Mouse (Mus musculus) CH12.LX (cell line): ENCODE measurements at regions not wholly inside any gene's neighbourhood (a gene's known extent, or its start where the extent isn't known, plus 50 kb on each side); places are given as distances from the start of the nearest gene placed in this dataset.

Experiments used
- DNase-seq: peaks from one replicate; pipeline ENCODE4 v3.0.0-alpha.2; 2013; ENCODE audit errors: extremely low read depth
- H3K27ac ChIP-seq: 2 replicates; pipeline ENCODE4 v1.5.1; 2012; ENCODE audit warnings: low read depth, mild to moderate bottlenecking, control low read depth, moderate library complexity; ENCODE audit not compliant: insufficient read depth
- H3K27me3 ChIP-seq: replicated peaks from 2 replicates; pipeline ENCODE3; 2012; ENCODE audit warnings: inconsistent platforms
- H3K36me3 ChIP-seq, 2 experiments: replicated peaks in 1 of 2; 2 replicates each; pipeline versions ENCODE3 to v1.6.1; 2012; ENCODE audit warnings: inconsistent platforms in 1 of 2, low read length in 1 of 2, mild to moderate bottlenecking in 1 of 2, mixed read lengths in 1 of 2, moderate library complexity in 1 of 2; ENCODE audit not compliant: control insufficient read depth in 1 of 2, insufficient read depth in 1 of 2
- H3K4me1 ChIP-seq, 2 experiments: 2 replicates each; pipeline ENCODE4 v1.6.1; 2012; ENCODE audit warnings: inconsistent platforms in 1 of 2, moderate library complexity in 1 of 2; ENCODE audit not compliant: insufficient read depth in 2 of 2, control insufficient read depth in 1 of 2
- H3K4me2 ChIP-seq: 2 replicates; pipeline ENCODE4 v1.6.1; 2012; ENCODE audit warnings: low read depth, mild to moderate bottlenecking, control low read depth; ENCODE audit not compliant: poor library complexity, insufficient read depth, severe bottlenecking
- H3K4me3 ChIP-seq, 3 experiments: fragments of 150-350 bp in 1 of 3; sonication (generic) in 1 of 3; replicated peaks in 1 of 3; 2 replicates each; pipeline versions ENCODE3 to v1.5.1; 2011 to 2012; ENCODE audit warnings: low read depth in 2 of 3, low read length in 2 of 3, mild to moderate bottlenecking in 2 of 3, moderate library complexity in 2 of 3, control low read depth in 1 of 3, improper control_type of control experiment in 1 of 3, inconsistent platforms in 1 of 3, mixed read lengths in 1 of 3; ENCODE audit not compliant: poor library complexity in 1 of 3
- H3K79me2 ChIP-seq: replicated peaks from 2 replicates; pipeline ENCODE4 v1.6.1; 2012; ENCODE audit warnings: mild to moderate bottlenecking, moderate library complexity; ENCODE audit not compliant: control insufficient read depth, poor library complexity, insufficient read depth, severe bottlenecking; ENCODE audit errors: extremely low read depth
- H3K9ac ChIP-seq: 2 replicates; pipeline ENCODE4 v1.6.1; 2012; ENCODE audit warnings: low read depth, mild to moderate bottlenecking, control low read depth, moderate library complexity; ENCODE audit not compliant: insufficient read depth
- H3K9me3 ChIP-seq: replicated peaks from 2 replicates; pipeline ENCODE3; 2012; ENCODE audit warnings: low read length, inconsistent platforms, mixed read lengths
- CHD1 ChIP-seq: IDR thresholded peaks from 2 replicates; pipeline ENCODE4 v1.6.1; 2012; ENCODE audit warnings: low read depth, low read length, improper control_type of control experiment, inconsistent platforms
- CHD2 ChIP-seq: IDR thresholded peaks from 2 replicates; pipeline ENCODE4 v1.6.1; 2011; ENCODE audit warnings: low read length, improper control_type of control experiment
- E2F4 ChIP-seq: IDR thresholded peaks from 2 replicates; pipeline ENCODE4 v1.6.1; 2011; ENCODE audit warnings: low read depth, low read length, improper control_type of control experiment; ENCODE audit not compliant: insufficient replicate concordance
- ELF1 ChIP-seq: IDR thresholded peaks from 2 replicates; pipeline ENCODE4 v1.6.1; 2014; ENCODE audit warnings: low read depth, mild to moderate bottlenecking, inconsistent platforms, low read length, improper control_type of control experiment
- GABPA ChIP-seq: IDR thresholded peaks from 2 replicates; pipeline ENCODE4 v1.6.1; 2012; ENCODE audit warnings: low read depth, low read length, improper control_type of control experiment, inconsistent platforms; ENCODE audit not compliant: insufficient replicate concordance
- HCFC1 ChIP-seq: IDR thresholded peaks from 2 replicates; pipeline ENCODE4 v1.6.1; 2012; ENCODE audit warnings: low read depth, mild to moderate bottlenecking, inconsistent platforms, low read length, improper control_type of control experiment
- KAT2A ChIP-seq: IDR thresholded peaks from 2 replicates; pipeline ENCODE4 v1.6.1; 2012; ENCODE audit warnings: low read length, improper control_type of control experiment, inconsistent platforms; ENCODE audit not compliant: insufficient replicate concordance
- MAX ChIP-seq: IDR thresholded peaks from 2 replicates; pipeline ENCODE4 v1.6.1; 2011; ENCODE audit warnings: low read length, improper control_type of control experiment
- MEF2A ChIP-seq: IDR thresholded peaks from 2 replicates; pipeline ENCODE4 v1.6.1; 2014; ENCODE audit warnings: low read depth, mild to moderate bottlenecking, inconsistent platforms, low read length, improper control_type of control experiment, borderline replicate concordance
- MYC ChIP-seq: IDR thresholded peaks from 2 replicates; pipeline ENCODE4 v1.6.1; 2011; ENCODE audit warnings: low read depth, mild to moderate bottlenecking, improper control_type of control experiment, low read length
- NELFE ChIP-seq: IDR thresholded peaks from 2 replicates; pipeline ENCODE4 v1.6.1; 2011; ENCODE audit warnings: low read depth, low read length, improper control_type of control experiment
- NRF1 ChIP-seq: IDR thresholded peaks from 2 replicates; pipeline ENCODE4 v1.6.1; 2014; ENCODE audit warnings: low read depth, mild to moderate bottlenecking, inconsistent platforms, low read length, improper control_type of control experiment, moderate library complexity
- POLR2A ChIP-seq: IDR thresholded peaks from 2 replicates; pipeline ENCODE4 v1.6.1; 2011; ENCODE audit warnings: low read depth, mild to moderate bottlenecking, improper control_type of control experiment, low read length
- POLR2AphosphoS2 ChIP-seq: IDR thresholded peaks from 2 replicates; pipeline ENCODE4 v1.6.1; 2011; ENCODE audit warnings: low read depth, low read length, improper control_type of control experiment
- RAD21 ChIP-seq: IDR thresholded peaks from 2 replicates; pipeline ENCODE4 v1.6.1; 2011; ENCODE audit warnings: low read depth, mild to moderate bottlenecking, low read length, improper control_type of control experiment, moderate library complexity
- SIN3A ChIP-seq: IDR thresholded peaks from 2 replicates; pipeline ENCODE4 v1.6.1; 2012; ENCODE audit warnings: low read length, improper control_type of control experiment, inconsistent platforms
- SMC3 ChIP-seq: IDR thresholded peaks from 2 replicates; pipeline ENCODE4 v1.6.1; 2011; ENCODE audit warnings: low read depth, low read length, improper control_type of control experiment
- TCF12 ChIP-seq: IDR thresholded peaks from 2 replicates; pipeline ENCODE4 v1.6.1; 2014; ENCODE audit warnings: low read depth, mild to moderate bottlenecking, inconsistent platforms, low read length, improper control_type of control experiment
- UBTF ChIP-seq: IDR thresholded peaks from 2 replicates; pipeline ENCODE4 v1.6.1; 2012; ENCODE audit warnings: low read depth, mild to moderate bottlenecking, inconsistent platforms, low read length, improper control_type of control experiment, moderate library complexity
- USF2 ChIP-seq: conservative IDR thresholded peaks from 2 replicates; pipeline ENCODE4 v1.6.1; 2011; ENCODE audit warnings: low read depth, low read length, improper control_type of control experiment
- ZMIZ1 ChIP-seq: IDR thresholded peaks from 2 replicates; pipeline ENCODE4 v1.6.1; 2012; ENCODE audit warnings: low read depth, mild to moderate bottlenecking, inconsistent platforms, low read length, improper control_type of control experiment
- ZNF384 ChIP-seq: IDR thresholded peaks from 2 replicates; pipeline ENCODE4 v1.6.1; 2012; ENCODE audit warnings: low read depth, low read length, improper control_type of control experiment, inconsistent platforms
- dilution Hi-C: fragments of 300-500 bp; cut with MboI; formaldehyde crosslinking; loops from 2 replicates; pipeline ENCODE4 v1.14.3; 2020; ENCODE audit warnings: low sequenced_read_pairs; ENCODE audit not compliant: extremely low pct_unique_long_range_greater_than_20kb, extremely low pct_ligation_motif_present
- in situ Hi-C: fragments of 300-500 bp; cut with MboI; formaldehyde crosslinking; loops from 3 replicates; pipeline ENCODE4 v1.14.3; 2019; ENCODE audit warnings: low sequenced_read_pairs, low pct_ligation_motif_present, low pct_unique_long_range_greater_than_20kb, mixed read lengths

GRCm38 (mm10) chr2:45253936-45254335 lies 136.7 kb upstream of the Zeb2 start:
- TF ChIP-seq RAD21: no peak
- TF ChIP-seq SMC3: no peak
- no peak for TF ChIP-seq USF2
- Histone ChIP-seq H3K27me3 (no peaks in the 10 kb centered on the region), H3K4me3 (no peak overlapping the region), H3K27ac (no peak overlapping the region), H3K36me3 (no peaks in the 10 kb centered on the region), H3K4me1 (peaks cover 0 to 1% of the 10 kb centered on the region in 2 experiments; a peak in 1 of 4 replicates), H3K9ac (no peak overlapping the region), H3K9me3 (no peaks in the 10 kb centered on the region), H3K4me2 (no peak overlapping the region), H3K79me2 (no peaks in the 10 kb centered on the region)
- no peak for DNase-seq
- in situ Hi-C loops: no loop called here
- dilution Hi-C loops: no loop called here

DNA sequence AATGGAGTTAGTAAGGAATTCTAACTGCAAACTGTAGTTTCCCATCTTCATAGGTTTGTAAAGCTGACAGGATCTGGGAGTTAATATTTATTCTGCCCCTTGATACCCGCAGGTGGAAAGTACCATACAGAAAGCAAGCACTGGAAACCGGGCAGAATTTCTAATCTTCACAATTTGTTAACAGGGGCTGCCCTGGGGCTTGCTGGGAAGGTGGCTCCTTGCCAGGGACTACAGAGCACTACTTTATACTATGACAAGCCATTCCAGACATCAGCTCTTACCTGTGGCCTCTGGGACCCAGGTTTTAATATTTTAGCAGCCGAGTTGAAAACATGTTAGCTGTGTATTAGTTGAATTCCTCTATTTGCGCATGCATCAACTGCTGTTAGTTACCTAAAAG lies 135.1 kb upstream of the Zeb2 start:
- no peaks in the 10 kb centered on the region for H3K79me2 ChIP-seq
- in situ Hi-C loops: no loop called here
- no peak overlapping the region for H3K4me2 ChIP-seq
- dilution Hi-C loops: no loop called here
- no peak overlapping the region for H3K9ac ChIP-seq
- TF ChIP-seq TCF12 (no peak), RAD21 (no peak), ELF1 (no peak), NRF1 (no peak), MYC (no peak), CHD1 (no peak), HCFC1 (no peak)
- no peak for DNase-seq
- no peaks in the 10 kb centered on the region for H3K27me3 ChIP-seq
- H3K9me3 ChIP-seq: no peaks in the 10 kb centered on the region
- H3K4me3 ChIP-seq: no peak overlapping the region
- no peaks in the 10 kb centered on the region for H3K4me1 ChIP-seq
- no peaks in the 10 kb centered on the region for H3K36me3 ChIP-seq
- no peak overlapping the region for H3K27ac ChIP-seq

- Histone ChIP-seq H3K27ac (no peak overlapping the region), H3K27me3 (no peaks in the 10 kb centered on the region), H3K79me2 (no peaks in the 10 kb centered on the region), H3K9me3 (no peaks in the 10 kb centered on the region), H3K4me1 (peaks cover 8 to 20% of the 10 kb centered on the region in 2 experiments; a peak in 3 of 4 replicates), H3K4me3 (no peak overlapping the region), H3K36me3 (no peaks in the 10 kb centered on the region), H3K9ac (no peak overlapping the region), H3K4me2 (no peak overlapping the region)
- in situ Hi-C loops (no loop called here), dilution Hi-C loops (no loop called here)
- DNase-seq: no peak
- no peak for TF ChIP-seq KAT2A
- TF ChIP-seq CHD2: no peak
- TF ChIP-seq SIN3A: no peak
- no peak for TF ChIP-seq POLR2AphosphoS2
- TF ChIP-seq RAD21: no peak
- no peak for TF ChIP-seq E2F4
- no peak for TF ChIP-seq GABPA
- TF ChIP-seq POLR2A: no peak
- no peak for TF ChIP-seq UBTF
- no peak for TF ChIP-seq MAX
- TF ChIP-seq NELFE: no peak
- TF ChIP-seq ZMIZ1: no peak
- no peak for TF ChIP-seq MEF2A
- TF ChIP-seq ZNF384: no peak
- no peak for TF ChIP-seq MYC
Measured at GRCm38 (mm10) chr2:45249658-45250057, 132.5 kb upstream of the Zeb2 start.
